Mouse (Mus musculus) retina, embryonic 14.5 days (tissue): ENCODE data around the gene Crabp2.

Experiments
- DNase-seq: peaks from one replicate; pipeline ENCODE4 v3.0.0-alpha.2; 2015; ENCODE audit warnings: low spot score

Gene Crabp2

DNA sequence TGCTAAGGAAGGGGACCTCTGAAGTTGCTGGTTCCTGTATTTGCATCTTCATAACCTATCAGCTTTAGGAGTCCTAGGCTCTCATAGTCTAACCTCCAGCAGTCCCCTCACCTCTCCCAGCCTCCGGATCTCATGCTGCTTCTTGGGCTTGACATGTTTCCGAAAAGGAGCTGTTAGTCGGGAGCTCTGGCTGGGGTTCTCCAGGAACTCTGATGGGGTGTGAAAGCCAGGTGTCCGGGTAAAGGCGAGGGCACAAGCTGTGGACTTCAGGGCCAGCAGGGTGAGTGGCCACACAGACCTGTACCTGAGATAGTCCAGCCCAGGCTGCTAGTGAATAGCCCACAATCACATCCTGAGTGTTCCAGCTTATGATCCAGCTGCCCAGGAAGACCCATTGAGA, 21.0 kb upstream of the Crabp2 start:
- DNase-seq: no peak

DNA sequence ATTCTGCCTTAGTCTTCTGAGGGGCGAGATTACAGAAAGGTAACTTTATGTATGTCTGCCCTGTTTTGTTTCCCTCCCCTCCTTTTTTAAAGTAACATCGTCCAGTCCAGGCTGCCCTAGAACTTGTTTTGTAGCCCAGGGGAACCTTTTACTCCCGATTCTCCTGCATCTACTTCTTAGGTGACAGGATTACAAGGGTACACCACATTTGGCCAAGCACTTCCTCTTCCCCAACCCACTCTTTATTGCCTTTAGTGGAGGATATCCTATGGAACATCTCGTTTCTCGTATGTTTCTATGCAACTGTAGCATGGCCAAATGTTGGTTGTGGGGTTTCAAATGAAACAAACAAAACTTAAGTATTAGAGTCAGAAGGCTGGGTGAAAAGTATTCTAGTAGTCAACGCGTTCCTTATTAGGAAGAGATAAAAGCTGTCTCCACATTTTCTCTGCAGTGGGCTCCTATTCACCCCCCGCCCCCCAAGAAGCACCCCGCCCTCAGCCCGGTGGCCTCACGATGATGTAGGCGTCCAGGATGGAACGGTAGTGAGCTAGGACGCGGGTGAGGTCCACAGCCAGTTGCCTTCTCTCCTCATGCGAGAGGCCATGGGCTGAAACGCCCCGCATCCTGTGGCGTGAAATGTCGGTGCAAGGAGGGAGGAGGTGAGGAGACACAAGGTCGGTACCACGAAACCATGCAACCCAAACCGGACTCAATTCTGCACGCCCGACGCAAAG, 19.0 kb upstream of the Crabp2 start:
- DNase-seq: no peak

DNA sequence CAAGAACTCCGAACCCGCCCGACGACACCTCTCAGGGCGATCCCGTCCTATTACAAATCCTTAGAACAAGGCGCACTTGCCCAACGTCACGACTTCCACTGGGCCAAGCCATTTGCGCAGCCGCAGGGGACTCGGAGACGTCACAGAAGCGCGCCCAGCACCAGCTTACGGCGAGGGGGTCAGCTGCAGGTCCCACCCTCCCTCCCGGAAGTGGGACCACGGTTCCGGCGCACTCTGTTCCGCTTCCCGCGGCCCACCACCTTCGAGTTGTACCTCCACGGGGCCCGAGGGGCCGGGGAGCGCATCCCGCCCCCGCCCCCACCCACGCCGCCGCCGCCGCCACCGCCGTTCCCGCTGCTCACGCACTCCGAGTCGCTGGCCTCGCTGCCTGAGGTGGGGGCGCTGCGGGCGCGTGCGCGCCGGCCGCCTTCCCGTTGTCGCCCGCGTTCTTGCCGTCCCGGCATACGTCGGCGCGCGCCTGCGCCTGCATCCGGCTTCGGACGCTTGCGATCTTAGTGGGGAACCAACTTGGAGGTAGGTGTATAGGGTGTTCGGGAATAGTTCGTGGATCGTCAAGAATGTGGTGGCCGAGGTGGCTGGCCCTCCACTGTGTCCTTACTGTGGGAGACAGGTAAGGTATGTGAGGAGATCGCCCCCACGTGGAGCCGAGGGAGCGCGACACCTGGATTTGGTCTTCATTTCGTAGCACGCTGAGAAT, 18.2 kb upstream of the Crabp2 start, which contains the start of the genes Isg20l2 and Rrnad1:
Gene Isg20l2, plus strand, starts transcription at position 237 of the 718 bp plus-strand sequence.
Gene Rrnad1, minus strand, starts transcription at position 640 of the 718 bp plus-strand sequence.
- DNase-seq: peak; percentile 96

DNA sequence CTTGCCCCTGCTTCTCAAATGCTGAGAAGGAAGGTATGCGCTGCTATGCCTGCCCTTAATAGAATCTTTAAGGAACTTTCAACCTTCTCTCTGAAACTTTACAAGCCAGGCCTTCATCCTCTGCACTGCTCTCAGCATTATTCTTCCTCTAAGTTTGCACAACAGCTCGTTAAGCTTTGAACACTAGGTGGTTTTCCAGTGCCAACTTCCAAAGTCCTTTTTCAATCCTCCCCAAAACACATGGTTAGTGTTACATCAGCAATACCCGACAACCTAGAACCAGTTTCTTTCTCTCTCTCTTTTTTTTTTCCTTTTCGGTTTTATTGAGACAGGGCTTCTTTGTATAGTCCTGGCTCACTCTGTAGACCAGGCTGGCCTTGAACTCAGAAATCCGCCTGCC, 14.4 kb upstream of the Crabp2 start:
- no peak for DNase-seq

DNA sequence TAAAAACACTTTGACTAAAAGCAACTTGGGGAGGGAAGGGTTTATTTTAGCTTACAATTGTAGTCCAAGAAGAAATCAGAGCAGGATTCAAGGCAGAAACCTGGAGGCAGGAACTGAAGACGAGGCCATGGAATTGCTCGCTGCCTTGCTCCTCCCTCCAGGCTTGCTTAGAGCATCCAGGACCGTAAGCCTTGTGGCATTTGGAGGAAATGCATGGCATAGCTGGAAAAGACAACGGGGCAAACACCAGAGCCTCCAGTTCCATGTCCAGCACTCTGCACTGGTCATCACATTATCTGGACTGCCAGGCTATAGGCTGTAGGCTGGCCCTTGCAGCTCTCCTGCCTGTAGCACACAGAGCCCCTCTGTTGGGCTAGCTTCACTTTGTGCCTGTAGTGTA, 14.0 kb upstream of the Crabp2 start:
- no peak for DNase-seq

DNA sequence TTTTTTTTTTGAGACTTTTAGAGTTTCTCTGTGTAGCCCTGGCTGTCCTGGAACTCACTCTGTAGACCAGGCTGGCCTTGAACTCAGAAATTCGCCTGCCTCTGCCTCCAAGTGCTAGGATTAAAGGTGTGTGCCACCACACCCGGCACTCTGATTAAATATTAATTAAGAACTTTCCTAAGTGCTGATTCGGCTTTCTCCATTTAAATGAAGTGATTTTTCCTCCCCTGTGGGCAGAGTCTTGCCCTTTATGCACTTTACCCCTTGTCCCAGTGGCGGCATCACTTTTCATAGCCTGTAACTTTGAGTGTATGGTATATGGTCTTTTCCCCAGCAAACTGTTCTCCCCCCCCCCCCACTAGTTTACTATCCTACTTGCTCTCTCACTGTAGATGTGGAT, 13.3 kb upstream of the Crabp2 start:
- DNase-seq: no peak

DNA sequence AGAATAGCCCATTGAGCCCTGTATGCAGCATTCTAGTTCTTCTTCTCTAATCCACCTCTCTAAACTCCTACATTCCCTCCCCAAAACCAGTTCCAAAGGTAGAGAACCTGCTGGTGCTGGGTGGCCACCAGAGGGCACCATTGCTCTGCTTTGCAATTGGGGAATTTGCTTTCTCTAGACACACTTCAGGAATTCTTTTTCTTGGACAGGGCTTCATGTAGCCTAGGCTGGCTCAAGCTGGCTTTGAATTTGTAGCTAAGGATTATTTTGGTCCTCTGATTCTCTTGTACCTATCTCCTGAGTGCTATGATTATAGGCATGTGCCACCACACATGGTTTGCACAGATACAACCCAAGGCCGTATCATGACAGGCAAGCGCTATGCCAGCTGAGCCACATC, 12.7 kb upstream of the Crabp2 start:
- DNase-seq: peak; percentile 95

DNA sequence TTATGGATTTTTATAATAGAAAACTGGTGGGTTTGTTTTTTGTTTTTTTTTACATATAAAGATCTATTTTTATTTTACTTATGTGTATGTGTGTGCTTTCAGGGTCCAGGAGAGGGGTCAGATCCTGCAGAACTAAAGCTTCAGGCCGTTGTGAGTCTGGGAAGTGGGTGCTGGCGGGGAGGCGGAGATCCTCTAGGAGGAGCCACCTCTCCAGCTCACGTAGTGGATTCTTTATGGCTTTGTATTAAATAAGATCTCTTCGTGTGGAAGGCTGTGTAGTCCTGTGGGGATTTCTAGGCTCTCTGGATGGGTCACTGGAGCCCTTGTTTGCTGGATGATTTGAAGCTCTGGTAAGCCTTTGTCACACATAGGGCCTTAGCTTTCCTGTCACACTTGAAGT, 7.9 kb upstream of the Crabp2 start:
- no peak for DNase-seq

DNA sequence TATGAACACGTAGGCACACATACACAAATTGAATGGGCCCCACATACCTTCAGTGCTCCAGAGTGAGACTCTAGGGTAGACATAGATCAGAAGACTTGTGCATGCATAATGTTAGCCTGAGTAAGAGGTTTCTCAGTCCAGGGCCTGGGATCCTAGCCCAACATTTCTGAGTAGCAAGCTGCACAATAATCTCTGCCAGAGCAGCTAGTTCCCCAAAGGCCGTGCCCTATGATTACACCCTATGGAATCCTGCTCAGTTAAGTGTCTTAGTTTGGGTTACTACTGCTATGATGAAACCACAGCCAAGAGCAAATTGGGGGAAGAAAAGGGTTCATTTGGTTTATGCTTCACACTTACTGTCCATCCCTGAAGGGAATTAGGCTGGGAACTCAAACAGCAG, 6.0 kb upstream of the Crabp2 start:
- DNase-seq: no peak

DNA sequence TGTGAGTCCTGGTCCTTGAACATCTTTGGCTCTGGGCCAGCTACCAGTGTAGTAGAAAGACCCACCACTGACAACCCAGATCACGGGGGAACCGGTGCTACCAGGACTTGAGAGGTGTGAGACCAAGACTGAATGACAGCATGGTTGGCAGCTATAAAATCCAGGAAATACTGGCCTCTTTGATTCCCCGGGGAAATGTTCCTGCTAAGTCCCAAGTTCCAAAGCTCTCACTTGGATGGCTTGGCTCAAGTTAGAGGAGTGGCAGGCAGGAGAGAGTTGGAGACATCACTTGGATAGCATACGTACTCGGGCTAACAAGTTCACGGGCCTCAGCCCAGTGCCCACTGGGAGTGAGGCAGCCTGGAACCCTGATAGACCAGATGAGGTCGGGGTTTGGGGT, 4.9 kb upstream of the Crabp2 start:
- no peak for DNase-seq

DNA sequence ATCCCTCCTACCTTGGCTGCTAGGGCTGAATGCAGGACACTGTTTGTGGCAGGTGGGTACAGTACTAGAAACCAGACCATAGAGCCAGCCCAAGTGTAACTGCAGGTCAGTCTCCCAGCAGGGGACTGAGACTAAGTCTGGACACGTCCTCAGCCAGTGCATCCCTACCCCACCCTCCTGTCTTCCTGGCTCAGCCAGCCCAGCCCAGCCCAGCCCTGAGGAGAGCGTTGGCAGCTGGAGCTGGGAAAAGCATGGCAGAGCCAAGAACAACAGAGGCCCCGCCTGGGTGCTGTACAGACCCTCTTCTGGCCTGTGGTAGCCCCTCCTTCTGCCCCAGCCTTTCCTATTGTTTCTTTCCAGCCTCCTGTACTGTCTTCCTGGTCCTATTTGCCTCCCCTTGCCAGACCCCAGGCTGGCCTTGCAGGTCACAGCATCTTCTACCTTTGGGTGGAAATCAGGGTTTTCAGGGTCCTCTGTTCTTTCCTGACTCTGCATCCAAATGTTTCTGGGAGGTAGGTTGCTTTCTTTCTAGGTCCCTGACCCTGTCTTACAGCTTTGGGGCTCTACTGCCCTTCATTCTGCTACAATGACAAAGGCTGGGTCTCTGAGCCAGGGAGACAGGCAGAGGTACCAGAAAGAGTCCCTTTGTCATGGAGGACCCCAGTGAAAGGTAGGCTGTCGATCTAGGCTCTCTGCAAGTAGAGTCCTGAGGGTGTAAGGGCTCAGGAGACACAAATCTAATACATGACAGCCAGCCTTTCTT, 3.4 kb upstream of the Crabp2 start:
- peak; percentile 64 for DNase-seq

DNA sequence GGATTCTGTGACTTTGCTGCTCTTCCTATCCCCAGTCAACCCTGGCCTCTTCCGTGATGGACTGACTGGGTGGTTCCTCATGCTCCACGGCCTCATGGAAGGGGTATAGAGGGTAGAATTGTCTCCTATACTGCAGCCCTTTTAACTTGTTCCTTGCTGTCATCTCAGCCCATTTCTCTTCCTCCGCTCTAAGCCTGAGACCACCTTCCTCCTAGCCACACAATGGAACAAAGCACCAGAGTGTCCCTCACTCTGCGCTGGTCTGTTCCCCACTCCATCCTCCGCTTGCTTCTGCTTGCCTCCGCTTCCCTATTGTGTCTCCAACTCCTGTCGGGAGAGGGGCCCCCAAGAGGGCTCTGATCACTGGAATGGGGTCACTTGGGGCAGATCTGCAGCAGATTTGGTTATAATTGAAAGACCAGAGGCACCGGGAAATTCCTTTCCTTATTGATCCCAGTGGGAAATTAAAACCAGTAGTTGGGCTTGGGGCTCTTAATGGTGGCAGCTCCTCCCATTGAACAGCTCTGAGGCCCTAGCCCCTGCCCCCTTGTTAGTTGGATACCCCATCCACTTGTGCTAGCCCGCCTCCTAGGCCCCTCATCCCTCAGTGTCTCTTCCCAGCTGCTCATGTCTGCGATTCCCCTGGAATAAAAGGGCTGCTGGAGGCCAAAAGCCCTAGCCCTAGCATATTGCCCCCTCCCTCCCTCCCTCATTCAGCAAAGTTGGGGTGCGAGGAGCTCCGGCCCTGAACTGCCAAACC, 2.5 kb upstream of the Crabp2 start:
- DNase-seq: peak; percentile 53

DNA sequence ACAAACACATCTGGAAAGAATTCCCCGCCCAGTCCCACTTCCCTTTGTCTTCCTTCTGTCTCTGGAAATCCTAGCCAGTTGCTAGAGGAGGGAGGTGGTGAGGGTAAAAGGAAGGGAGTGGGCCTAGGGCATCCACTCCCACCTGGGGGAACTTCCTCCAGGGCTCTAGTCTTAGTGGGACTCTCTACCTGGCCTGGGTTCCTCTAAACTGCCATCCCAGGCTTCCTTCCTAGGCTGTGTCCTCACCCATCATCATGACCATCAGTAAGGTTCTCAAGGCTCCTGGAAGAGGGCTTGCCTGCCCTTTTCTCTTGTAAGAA, 2.0 kb upstream of the Crabp2 start:
- DNase-seq: peak; percentile 38

DNA sequence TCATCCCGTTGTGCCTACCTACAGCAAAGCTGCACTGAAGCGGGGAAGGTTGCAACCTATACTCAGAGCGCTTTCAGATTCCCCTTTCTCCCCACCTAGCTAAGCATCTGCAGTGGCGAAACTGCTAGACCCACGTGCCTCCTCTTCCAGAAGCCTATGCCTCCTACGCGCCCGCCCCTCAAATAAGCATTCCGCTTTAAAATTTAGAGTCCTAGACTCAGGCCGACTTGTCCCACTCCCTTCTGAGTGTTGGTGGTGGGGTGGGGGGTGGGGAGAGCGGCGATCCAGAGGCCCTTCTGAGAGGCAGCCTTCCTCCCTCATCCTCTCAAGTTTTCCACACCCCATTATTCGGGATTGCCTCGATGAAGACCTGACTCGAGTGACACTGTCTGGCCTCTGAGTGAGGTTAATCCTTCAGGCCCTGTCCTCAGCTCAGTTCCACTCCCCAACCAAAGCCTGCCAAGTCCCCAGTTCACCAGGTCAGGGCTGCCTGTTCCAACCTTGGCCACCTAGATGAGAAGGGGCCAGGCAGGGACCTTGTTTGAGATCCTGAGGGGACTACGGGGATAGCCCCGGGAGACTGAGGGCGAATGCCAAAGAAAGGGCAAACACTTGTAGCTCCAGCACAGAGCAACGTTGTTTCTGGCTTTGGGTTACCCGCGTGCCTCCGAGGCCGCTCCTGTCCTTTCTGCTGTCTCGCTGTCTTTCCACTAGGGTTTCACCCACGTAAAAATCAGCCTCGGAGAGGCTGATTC, 1.2 kb upstream of the Crabp2 start:
- DNase-seq: peak; percentile 41

DNA sequence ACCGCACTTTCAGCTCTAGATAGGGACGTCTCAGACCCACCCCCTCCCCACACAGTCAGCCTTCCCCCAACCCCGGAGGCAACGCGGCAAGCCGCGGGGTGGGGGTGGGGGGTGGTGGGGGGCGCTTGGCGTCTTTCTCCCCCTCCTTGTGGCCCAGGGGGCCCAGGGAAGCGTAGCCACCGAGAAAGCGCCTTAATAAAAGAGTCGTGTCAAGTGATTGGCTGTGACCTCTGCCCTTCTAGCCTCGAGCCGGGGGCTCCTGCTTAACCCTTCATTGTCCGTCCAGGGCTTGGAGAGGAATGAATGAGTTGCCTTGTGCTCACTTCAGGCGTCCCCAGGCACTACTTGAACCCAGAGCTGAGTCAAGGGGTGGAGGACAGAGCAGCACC, 661 bp upstream of the Crabp2 start:
- DNase-seq: peak; percentile 79

DNA sequence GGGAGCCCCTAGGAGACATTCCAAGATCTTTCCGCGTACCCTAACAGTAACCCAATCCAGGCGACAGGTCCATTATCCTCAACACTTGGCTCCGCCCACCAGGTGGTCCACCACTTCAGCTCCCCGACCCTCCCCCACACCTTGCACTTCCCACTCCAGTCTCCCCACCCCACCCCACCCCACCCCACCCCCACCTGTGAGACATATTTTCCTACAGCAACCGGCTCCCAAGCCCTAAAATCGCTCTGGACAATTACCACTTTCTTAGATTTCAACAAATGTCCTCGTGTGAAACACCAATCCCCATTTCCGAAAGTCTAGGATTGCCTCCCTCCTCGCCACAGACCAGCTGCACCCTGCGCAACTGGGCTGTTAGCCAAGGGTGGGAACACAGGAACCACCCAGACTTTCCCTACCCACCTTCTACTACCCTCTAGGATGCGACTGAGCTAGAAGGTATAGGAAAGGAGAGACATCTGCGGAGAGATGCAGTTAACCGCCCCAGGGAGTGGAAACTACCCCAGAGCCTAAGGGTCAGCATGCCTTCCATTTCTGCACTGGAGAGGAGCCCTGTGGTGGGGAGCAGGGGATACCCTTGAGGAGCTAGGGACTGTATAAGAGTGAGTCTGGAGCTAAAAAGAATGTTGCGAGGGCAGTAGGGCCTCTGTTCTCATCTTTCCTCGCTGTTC, 944 bp downstream of the Crabp2 start:
- peak; percentile 45 for DNase-seq

DNA sequence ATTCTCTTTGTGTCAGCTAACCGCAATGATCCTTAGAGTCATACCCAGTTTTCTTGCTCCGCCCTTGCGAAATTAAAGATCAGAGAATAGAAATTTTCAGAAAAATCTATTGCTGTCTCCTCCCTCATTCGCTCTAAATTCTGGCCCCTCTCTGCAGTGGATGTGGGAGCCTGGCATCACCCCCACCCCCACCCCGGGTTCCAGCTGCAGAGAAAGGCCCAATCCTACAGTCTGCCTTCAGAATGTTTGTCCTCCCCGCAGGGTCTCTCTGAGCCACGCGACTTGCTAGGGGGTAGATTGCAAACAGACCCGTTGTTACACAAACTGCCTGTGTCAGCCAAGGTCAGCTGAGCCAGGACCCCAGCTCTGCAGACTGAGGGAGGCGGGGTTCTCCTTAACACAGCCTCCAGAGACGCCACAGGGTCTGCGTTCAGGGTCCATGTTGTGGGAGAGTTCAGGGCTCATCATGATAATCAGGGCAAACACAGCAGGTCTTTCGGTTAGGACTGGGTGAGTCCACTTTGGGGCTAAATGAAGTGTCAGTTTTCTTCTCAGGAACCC, 1.6 kb downstream of the Crabp2 start:
- DNase-seq: peak; percentile 41

DNA sequence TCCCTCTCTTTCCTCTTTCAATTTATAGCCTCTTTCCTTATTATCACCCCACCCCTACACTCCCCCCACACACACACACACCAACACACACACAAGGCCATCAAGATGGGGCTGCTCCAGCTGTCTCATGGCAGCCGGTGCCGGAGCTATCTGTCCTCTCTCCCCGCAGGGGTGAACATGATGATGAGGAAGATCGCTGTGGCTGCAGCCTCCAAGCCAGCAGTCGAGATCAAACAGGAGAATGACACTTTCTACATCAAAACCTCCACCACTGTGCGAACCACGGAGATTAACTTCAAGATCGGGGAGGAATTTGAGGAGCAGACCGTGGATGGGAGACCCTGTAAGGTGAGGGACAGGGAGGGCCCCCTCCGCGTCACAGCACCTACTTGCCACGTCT, 3.5 kb downstream of the Crabp2 start:
- no peak for DNase-seq

DNA sequence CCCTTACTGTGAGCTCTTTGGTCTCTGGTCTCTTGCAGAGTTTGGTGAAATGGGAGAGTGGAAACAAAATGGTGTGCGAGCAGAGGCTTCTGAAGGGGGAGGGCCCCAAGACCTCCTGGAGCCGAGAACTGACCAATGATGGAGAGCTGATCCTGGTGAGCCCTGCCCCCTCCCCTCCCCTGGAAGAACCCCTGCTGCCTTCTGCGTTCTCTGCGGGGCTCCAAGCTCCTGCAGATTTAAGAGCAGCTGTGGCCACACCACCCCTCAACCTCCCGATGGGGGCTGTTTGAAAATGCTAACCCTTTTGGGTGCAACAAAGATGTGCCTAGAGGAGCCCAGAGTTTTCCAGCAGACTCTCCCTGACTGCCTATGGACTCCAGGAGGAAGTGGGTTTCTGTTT, 4.0 kb downstream of the Crabp2 start:
- DNase-seq: no peak

DNA sequence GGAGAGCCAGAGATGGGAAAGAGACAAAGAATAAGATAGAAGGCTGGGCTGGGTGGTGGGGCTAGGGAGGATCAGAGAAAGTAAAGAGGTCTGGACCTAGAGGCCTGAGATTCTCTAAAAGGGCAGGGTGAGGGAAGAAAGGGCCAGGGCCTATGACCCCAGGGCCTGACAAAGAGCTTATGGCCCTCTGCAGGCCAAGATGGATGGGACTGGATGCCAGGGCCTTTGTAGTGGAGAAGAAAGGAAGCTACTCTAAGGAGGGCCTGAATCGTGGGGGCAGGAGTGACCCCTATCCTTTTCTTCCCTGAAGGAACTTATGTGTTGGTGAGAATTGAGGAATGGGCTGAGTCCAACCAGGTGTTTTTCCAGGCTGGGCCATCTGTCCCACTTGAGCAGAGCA, 9.6 kb downstream of the Crabp2 start:
- no peak for DNase-seq

DNA sequence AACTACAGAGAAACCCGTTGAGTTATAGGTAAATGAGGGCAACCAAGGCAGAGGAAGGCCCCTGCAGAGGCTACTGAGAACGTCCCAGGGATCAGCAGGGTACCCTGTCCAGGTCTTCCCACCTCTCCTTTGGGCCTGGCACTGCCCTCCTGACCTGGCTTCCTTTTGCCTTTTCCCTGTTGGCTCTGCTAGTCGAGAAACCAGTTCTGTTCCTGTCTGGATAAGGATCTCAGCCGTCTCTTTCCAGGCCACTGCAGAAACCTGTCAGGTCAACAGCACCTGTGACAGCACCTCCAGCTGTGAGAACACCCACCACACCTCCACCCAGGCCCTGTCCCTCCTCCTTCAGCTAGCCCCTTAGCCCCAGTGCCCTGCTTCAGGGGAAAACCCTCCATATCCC, 10.0 kb downstream of the Crabp2 start:
- DNase-seq: no peak
